Mouse (Mus musculus) hindbrain, embryonic 11.5 days (tissue): ENCODE data around the gene Wrnip1. TPM values are rescaled to one million over a fixed set of nuclear protein-coding genes. Genes with fewer than 3 reads are reported as not detected.
A peak's percentile ranks its signal among the peaks of the same experiment; 100 is the strongest.

Source experiments
- ATAC-seq: fragments of 200-750 bp; cut with Nextera tagmentation; 2 replicates; pipeline ENCODE4 v1.8.0; 2017; ENCODE audit warnings: mild to moderate bottlenecking, moderate TSS enrichment, moderate library complexity; ENCODE audit not compliant: low FRiP score
- DNase-seq: peaks from one replicate; pipeline ENCODE4 v3.0.0-alpha.2; 2015; ENCODE audit warnings: low spot score
- H3K27ac ChIP-seq: fragments of 300-500 bp; sonication (generic); 2 replicates; pipeline ENCODE4 v1.5.1; 2014; ENCODE audit warnings: mild to moderate bottlenecking, low read depth, low read length
- H3K27me3 ChIP-seq: fragments of 300-500 bp; sonication (generic); 2 replicates; pipeline ENCODE4 v1.6.1; 2014; ENCODE audit warnings: mild to moderate bottlenecking, low read length, moderate library complexity, mixed read lengths; ENCODE audit not compliant: control insufficient read depth, insufficient read depth
- H3K36me3 ChIP-seq: fragments of 300-500 bp; sonication (generic); 2 replicates; pipeline ENCODE4 v1.6.1; 2014; ENCODE audit warnings: mild to moderate bottlenecking, low read length, moderate library complexity, mixed read lengths; ENCODE audit not compliant: control insufficient read depth, insufficient read depth
- H3K4me1 ChIP-seq: fragments of 300-500 bp; sonication (generic); replicated peaks from 2 replicates; pipeline ENCODE4 v1.6.1; 2014; ENCODE audit warnings: low read length, mixed read lengths; ENCODE audit not compliant: control insufficient read depth, insufficient read depth
- H3K4me2 ChIP-seq: fragments of 300-500 bp; sonication (generic); replicated peaks from 2 replicates; pipeline ENCODE4 v1.6.1; 2014; ENCODE audit warnings: mild to moderate bottlenecking, low read depth, low read length
- H3K4me3 ChIP-seq: fragments of 300-500 bp; sonication (generic); 2 replicates; pipeline ENCODE4 v1.5.1; 2014; ENCODE audit warnings: low read depth, low read length
- H3K9ac ChIP-seq: fragments of 300-500 bp; sonication (generic); 2 replicates; pipeline ENCODE4 v1.6.1; 2014; ENCODE audit warnings: low read depth, low read length
- H3K9me3 ChIP-seq: fragments of 300-500 bp; sonication (generic); 2 replicates; pipeline ENCODE4 v1.6.1; 2016; ENCODE audit warnings: low read length; ENCODE audit not compliant: control insufficient read depth
- WGBS: fragments of 180-500 bp; shearing (Covaris S2); extraction: QIAGEN DNeasy Blood & Tissue Kit; methylation state at CpG from one replicate; pipeline ENCODE4 v1.1.7; 2014; 5-methylcytosine and 5-hydroxymethylcytosine counted together
- polyA plus RNA-seq: library from polyadenylated mRNA; unstranded; fragments of >200 nt; fragmentation: Nextera tagmentation; extraction: Ambion mirVana; gene quantifications from 2 replicates; pipeline ENCODE4 v1.2.1, GENCODE M21; 2014

Gene Wrnip1
- polyA plus RNA-seq, 1 experiment from 2014 or later: 14.4 TPM

DNA sequence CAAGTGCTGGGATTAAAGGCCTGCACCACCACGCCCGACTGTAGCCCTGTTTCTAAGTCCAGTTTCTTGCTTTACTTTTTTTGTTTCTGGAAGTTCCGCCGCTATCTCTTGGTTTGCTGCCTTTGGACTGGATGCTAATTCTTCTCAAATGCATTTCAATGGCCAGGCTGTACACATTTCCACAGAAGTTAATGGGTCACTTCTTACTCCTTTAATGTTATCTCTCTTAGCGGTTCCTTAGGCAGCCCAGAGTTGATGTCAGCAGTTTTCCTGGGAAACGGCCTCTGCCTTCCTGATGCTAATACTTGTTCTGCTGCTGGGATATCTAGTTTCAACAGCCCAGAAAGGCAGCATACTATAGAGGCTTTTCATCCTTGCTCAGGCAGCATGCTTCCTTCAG lies 21.3 kb downstream of the Wrnip1 start:
- no peak overlapping the region for H3K4me2 ChIP-seq
- DNase-seq (no peak), ATAC-seq (no peak)
- no peak overlapping the region for H3K27ac ChIP-seq
- no peaks in the 10 kb centered on the region for H3K4me1 ChIP-seq
- no peaks in the 10 kb centered on the region for H3K27me3 ChIP-seq
- H3K36me3 ChIP-seq: 0 out of 2 replicates have a peak, but pooled peaks cover 3% of the 10 kb centered on the region
- WGBS: 87% methylated on average over 6 of the region's 6 CpGs
- no peak overlapping the region for H3K4me3 ChIP-seq
- no peak overlapping the region for H3K9ac ChIP-seq
- no peaks in the 10 kb centered on the region for H3K9me3 ChIP-seq

DNA sequence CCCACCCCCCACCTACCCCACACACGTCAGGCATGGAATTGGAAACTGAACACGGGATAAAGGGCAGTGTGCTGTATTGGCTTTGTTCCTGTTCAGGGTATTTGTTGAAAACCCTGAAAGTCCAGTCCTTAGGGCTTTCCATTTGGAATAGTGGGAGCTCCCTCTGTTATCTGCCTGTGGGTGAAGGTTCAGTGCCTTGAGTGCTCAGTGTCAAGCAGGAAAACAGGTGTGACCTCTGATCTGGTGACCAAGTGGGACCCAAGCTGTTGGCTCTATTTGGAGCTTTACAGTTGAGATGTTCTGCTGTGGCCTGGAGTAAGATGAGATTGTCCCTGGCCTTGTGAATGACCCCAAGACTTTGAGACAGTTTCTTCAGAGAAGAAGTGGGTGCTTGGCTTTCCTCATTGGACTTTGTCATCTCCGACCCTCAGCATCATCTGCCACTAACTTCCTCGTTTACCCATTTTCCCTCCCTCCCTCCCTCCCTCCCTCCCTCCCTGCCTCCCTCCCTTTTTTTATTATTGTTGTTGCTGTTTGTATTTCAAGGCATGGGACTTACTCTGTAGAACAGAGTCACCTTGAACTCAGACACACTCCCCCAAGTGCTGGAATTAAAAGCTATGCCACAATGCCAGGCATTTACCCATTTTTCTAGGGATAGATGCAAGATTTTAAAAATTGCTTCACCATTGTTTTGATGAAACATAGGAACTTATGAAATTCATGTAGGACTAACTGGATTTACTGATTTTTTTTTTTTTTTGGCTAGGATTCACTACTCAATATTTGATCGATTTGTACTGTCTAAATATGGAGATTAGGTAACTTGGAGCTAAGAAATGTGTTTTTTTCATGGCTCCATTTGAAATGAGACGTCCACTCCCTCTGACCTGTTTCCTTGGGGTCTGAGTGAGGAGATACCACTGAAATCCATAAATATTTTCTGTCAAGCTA lies 22.8 kb downstream of the Wrnip1 start:
- Histone ChIP-seq H3K27ac (no peak overlapping the region), H3K4me1 (no peaks in the 10 kb centered on the region), H3K9ac (no peak overlapping the region), H3K9me3 (no peaks in the 10 kb centered on the region), H3K4me3 (no peak overlapping the region), H3K4me2 (no peak overlapping the region), H3K27me3 (no peaks in the 10 kb centered on the region), H3K36me3 (0 out of 2 replicates have a peak, but pooled peaks cover 3% of the 10 kb centered on the region)
- no peak for ATAC-seq
- WGBS: 87% methylated on average over 6 of the region's 6 CpGs
- DNase-seq: no peak

DNA sequence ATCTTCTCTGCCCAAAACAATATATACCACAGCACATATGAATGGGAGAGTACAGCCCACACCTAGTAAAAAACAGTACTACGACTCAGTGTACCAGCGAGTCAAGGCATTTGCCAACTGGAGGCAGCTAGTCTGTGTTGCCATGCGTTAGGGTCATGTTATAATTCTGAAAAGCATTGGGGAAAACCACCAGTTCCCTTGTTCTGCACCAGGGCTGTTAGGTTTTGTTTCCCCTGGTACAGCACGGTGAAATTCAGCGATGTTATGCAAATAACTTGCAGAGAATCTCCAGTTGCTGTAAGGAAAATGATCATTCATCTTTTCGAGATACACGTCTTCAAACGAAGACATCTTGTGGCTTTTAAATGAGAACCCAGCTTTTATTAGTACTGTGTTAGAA lies 23.7 kb downstream of the Wrnip1 start:
- Histone ChIP-seq H3K4me3 (no peak overlapping the region), H3K36me3 (no peaks in the 10 kb centered on the region), H3K27ac (no peak overlapping the region), H3K4me1 (no peaks in the 10 kb centered on the region), H3K4me2 (no peak overlapping the region), H3K27me3 (no peaks in the 10 kb centered on the region), H3K9me3 (no peaks in the 10 kb centered on the region), H3K9ac (no peak overlapping the region)
- ATAC-seq (no peak), DNase-seq (no peak)
- WGBS: 90% methylated on average over 8 of the region's 8 CpGs

DNA sequence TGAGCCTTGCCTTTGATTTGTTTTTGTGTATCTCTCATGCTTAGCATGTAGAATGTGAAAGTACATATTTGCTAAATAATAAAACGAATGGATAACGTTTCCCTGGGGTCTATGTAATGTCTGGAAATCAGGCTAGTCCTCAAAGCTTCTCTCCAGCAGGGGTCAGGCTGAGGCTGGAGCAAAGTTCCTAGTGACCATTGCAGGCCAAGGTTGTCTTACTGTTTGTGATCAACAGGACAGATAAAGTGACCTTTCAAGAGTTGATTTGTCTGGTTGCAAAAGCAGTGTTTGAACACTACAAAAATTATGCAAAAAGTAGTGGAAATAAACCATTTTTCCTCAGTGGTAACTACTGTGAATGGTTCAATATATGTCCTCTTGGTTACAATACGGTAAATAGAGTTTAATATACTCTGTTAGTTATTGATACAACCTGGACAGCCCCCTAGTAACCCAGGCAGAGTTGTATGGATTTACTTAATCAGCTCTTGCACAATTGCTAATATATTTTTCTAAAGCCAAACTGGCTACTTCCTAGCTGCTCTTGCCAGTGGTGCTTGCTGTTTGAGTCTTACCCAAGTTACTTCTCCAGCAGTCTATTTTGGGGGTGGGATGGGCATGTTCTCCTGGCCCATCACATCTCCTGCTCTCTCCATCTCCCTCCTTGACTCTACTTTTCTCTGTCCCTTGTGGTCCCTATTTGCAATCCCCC lies 25.4 kb downstream of the Wrnip1 start:
- ATAC-seq: no peak
- H3K9ac ChIP-seq: no peak overlapping the region
- H3K27me3 ChIP-seq: no peaks in the 10 kb centered on the region
- no peak for DNase-seq
- no peak overlapping the region for H3K4me2 ChIP-seq
- 80% methylated on average over 3 of the region's 3 CpGs for WGBS
- H3K4me3 ChIP-seq: no peak overlapping the region
- H3K27ac ChIP-seq: no peak overlapping the region
- no peaks in the 10 kb centered on the region for H3K9me3 ChIP-seq
- no peaks in the 10 kb centered on the region for H3K4me1 ChIP-seq
- no peaks in the 10 kb centered on the region for H3K36me3 ChIP-seq

DNA sequence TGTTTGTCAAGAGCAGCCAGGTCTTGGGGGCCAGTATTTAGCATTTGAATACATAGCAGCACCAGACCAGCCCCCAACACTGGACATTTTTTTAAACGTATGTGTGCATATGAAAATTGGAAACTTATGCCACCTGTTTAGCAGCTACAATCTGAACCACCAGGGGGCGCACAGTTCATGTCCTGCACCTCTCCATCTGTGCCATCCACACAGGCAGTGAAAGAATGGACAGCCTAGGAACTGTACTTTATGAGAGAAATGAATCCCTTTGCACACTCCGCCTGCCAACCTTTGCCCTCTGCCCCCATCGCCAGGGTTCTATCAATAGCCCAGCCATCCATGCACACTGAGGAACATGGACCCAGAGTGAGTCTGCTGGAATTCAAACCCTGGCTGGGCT lies 26.1 kb downstream of the Wrnip1 start:
- Histone ChIP-seq H3K27ac (no peak overlapping the region), H3K4me3 (no peak overlapping the region), H3K4me1 (no peaks in the 10 kb centered on the region), H3K9ac (no peak overlapping the region), H3K4me2 (no peak overlapping the region), H3K27me3 (no peaks in the 10 kb centered on the region), H3K36me3 (no peaks in the 10 kb centered on the region), H3K9me3 (no peaks in the 10 kb centered on the region)
- 70% methylated on average over 4 of the region's 4 CpGs for whole genome bisulfite sequencing
- DNase-seq: peak; percentile 66
- ATAC-seq: peak; percentile 56

DNA sequence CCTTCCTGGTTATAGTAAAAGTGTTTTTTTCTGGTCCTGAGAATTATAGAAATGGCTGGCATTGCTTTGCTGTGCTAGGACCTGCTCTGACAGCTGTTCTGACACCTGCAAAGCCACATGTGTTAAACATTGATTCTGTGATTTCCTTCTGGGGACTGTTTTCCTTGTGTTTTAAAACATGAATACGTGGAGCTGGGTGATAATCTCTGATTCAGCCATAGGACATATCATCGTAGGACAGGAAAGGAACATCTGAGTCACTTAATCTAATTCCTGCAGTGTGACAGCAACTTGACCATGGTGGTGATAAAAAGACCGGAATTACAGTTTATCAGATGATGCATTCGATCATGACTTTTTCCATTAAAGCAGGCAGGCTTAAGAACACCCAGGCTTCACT lies 27.0 kb downstream of the Wrnip1 start:
- Histone ChIP-seq H3K9ac (no peak overlapping the region), H3K4me3 (no peak overlapping the region), H3K36me3 (no peaks in the 10 kb centered on the region), H3K27me3 (no peaks in the 10 kb centered on the region), H3K27ac (no peak overlapping the region), H3K4me1 (no peaks in the 10 kb centered on the region), H3K4me2 (no peak overlapping the region), H3K9me3 (no peaks in the 10 kb centered on the region)
- no peak for ATAC-seq
- DNase-seq: no peak
- 93% methylated on average over 4 of the region's 4 CpGs for WGBS

DNA sequence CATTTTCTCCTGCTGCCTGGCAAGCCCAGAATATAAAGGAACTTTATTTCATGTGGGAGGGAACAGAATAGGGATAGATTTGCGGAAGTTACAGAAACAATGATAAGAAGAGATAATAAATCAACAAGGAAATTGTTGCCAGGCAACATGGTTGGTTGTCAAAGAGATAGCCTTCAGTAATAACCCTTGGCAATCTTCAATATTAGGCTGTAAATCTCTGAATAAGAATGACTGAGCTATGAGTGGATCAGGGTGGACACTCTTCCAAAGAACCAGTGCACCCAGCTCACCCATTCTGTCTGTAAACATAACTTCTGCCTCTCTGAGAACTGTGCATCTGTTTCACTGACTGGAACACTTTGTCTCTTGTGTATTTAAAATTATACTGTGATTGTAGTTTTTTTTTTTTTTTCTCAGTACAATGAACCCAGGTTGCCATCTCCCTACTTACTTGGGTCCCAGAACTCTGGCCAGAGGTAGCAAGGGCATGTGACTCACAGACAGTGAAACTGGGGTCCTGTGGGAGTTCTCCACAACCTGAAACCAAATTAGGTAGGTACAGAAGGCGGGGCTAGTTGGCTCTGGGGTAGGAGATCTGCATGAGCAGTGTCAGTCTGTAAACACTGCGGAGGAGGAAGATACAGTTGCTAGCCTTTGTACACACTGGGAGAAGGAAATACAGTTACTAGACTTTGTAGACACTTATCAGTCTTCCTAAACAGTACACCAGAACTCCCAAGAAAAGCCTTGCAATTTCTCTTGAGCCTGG lies 29.9 kb downstream of the Wrnip1 start:
- WGBS: 86% methylated on average over 3 of the region's 3 CpGs
- H3K36me3 ChIP-seq: no peaks in the 10 kb centered on the region
- no peaks in the 10 kb centered on the region for H3K4me1 ChIP-seq
- H3K9ac ChIP-seq: no peak overlapping the region
- ATAC-seq: no peak
- no peak overlapping the region for H3K4me3 ChIP-seq
- no peaks in the 10 kb centered on the region for H3K27me3 ChIP-seq
- no peak overlapping the region for H3K4me2 ChIP-seq
- H3K27ac ChIP-seq: no peak overlapping the region
- H3K9me3 ChIP-seq: no peaks in the 10 kb centered on the region
- no peak for DNase-seq

DNA sequence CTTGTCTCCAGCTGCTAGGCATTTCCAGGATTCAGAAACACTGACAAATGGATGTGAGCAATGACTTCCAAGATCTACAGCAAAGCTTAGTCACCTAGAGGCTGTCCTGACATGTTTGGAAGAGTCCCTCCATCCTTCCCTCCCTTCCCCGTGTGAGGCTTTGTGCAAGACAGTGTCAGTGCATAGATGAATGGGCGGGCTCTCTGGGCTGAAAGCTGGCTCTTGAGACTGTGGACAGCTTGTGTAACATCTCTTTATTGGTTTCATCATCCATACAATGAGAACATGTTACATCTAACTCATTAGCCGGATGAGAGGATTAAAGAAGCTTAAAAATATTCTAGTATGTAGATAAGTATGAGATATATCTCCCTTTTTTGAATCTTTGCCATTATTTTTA lies 30.9 kb downstream of the Wrnip1 start:
- 74% methylated on average over 3 of the region's 3 CpGs for WGBS
- H3K4me1 ChIP-seq: no peaks in the 10 kb centered on the region
- DNase-seq (no peak), ATAC-seq (no peak)
- H3K27me3 ChIP-seq: no peaks in the 10 kb centered on the region
- H3K4me2 ChIP-seq: no peak overlapping the region
- no peaks in the 10 kb centered on the region for H3K9me3 ChIP-seq
- H3K27ac ChIP-seq: no peak overlapping the region
- H3K4me3 ChIP-seq: no peak overlapping the region
- H3K36me3 ChIP-seq: no peaks in the 10 kb centered on the region
- H3K9ac ChIP-seq: no peak overlapping the region
